Mouse (Mus musculus): ENCODE data around the gene Rps6kl1. TPM values are rescaled to one million over a fixed set of nuclear protein-coding genes. Genes with fewer than 3 reads are reported as not detected.

The Rps6kl1 gene
- polyA plus RNA-seq, 1 experiment from 2014 or later, result 0.60 TPM

- ChIA-PET POLR2A (no interaction called here), CTCF (interaction anchor here (1.1 to 2.1 kb wide), 3 partner anchors 14 to 211 kb away, joined by 3 to 7 read pairs (median 6); no protein-coding TSS in a partner anchor)
- no peaks in the 10 kb centered on the region for H3K27me3 ChIP-seq
- DNase-seq (ENCODE audit: low read depth, low spot score), result no peak
- in situ Hi-C loops (cut with MboI; ENCODE audit: low pct_unique_long_range_greater_than_20kb), result no loop called here
- TF ChIP-seq CTCF (IDR thresholded peaks at IDR 0.05), result no peak
- ATAC-seq, result no peak
These were observed 55.9 kb downstream of the Rps6kl1 start for GRCm38 (mm10) chr12:85095146-85095545.

- ChIA-PET POLR2A (no interaction called here), CTCF (interaction anchor here (1.1 to 2.1 kb wide), 3 partner anchors 14 to 211 kb away, joined by 3 to 7 read pairs (median 6); no protein-coding TSS in a partner anchor)
- in situ Hi-C loops (cut with MboI; ENCODE audit: low pct_unique_long_range_greater_than_20kb), result no loop called here
- TF ChIP-seq CTCF (IDR thresholded peaks at IDR 0.05), result no peak
- no peak for ATAC-seq
- no peaks in the 10 kb centered on the region for H3K27me3 ChIP-seq
- DNase-seq (ENCODE audit: low read depth, low spot score), result no peak
These were observed 56.4 kb downstream of the Rps6kl1 start for GRCm38 (mm10) chr12:85094706-85095105.

DNA sequence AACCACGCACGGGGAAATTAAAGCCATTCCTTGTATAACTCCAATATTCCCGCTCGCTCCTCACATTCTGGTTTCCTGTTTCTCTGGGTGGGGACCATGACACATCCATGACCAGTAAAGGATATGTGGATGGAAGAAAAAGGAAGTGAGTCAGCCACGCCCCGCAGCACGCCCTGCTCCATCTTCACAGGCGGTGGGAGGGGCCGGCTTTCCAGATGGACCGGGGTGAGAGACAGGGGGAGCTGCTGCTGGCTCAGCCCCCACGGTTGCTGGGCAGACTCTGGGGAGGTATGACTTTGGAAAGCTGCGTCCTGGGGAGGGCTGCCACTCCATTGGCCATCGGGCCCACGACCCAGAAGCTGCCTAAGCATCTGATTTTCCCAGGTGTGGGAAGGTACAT is 57.1 kb downstream of the Rps6kl1 start:
- POLR2A ChIA-PET, result no interaction called here
- DNase-seq (ENCODE audit: low read depth, low spot score) (no peak), ATAC-seq (no peak)
- TF ChIP-seq CTCF (IDR thresholded peaks at IDR 0.05), result no peak
- in situ Hi-C loops (cut with MboI; ENCODE audit: low pct_unique_long_range_greater_than_20kb), result no loop called here
- H3K27me3 ChIP-seq, result no peaks in the 10 kb centered on the region
- CTCF ChIA-PET, result interaction anchor here (2.1 kb wide), 1 partner anchor 212 kb away, joined by 6 read pairs; no protein-coding TSS in a partner anchor

- CTCF ChIA-PET, result interaction anchor here (0.6 to 1.9 kb wide), 15 partner anchors 8 to 596 kb away, joined by 3 to 10 read pairs (median 4); partner anchors contain the start of genes Acyp1, Dlst, Prox2 and Zc2hc1c
- peak; percentile 85 for TF ChIP-seq CTCF (IDR thresholded peaks at IDR 0.05)
- in situ Hi-C loops (cut with MboI; ENCODE audit: low pct_unique_long_range_greater_than_20kb), result no loop called here
- DNase-seq (ENCODE audit: low read depth, low spot score) (no peak), ATAC-seq (no peak)
- no peaks in the 10 kb centered on the region for H3K27me3 ChIP-seq
- POLR2A ChIA-PET, result interaction anchor here (0.5 to 0.7 kb wide), 2 partner anchors 15 to 206 kb away, joined by 3 to 5 read pairs; no protein-coding TSS in a partner anchor
These were observed 58.9 kb downstream of the Rps6kl1 start for GRCm38 (mm10) chr12:85092214-85092613.

DNA sequence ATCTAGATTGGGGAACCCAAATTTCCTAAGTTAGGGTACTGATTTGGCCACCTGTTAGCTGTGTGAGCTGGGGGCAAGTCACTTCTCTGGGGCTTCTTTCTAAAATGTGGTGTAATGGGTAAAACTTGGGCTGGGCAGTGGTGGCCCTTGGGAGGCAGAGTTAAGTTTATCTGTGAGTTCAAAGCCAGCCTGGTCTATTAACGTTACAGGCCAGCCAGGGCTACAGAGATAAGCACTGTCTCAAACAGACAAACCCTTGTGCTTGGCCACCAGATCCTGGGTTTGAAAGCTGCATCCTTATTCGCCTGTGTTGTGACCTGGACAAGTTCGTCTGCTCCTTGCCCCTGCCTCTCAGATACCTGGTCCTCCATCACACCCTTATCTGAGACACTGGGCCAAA is 59.9 kb downstream of the Rps6kl1 start:
- ChIA-PET CTCF (interaction anchor here (1.5 to 1.7 kb wide), 2 partner anchors 11 to 197 kb away, joined by 3 to 10 read pairs; partner anchors contain the start of genes Acyp1 and Zc2hc1c), POLR2A (interaction anchor here (0.6 kb wide), 2 partner anchors 19 to 247 kb away, joined by 3 to 7 read pairs; no protein-coding TSS in a partner anchor)
- no peak for ATAC-seq
- in situ Hi-C loops (cut with MboI; ENCODE audit: low pct_unique_long_range_greater_than_20kb), result no loop called here
- DNase-seq (ENCODE audit: low read depth, low spot score), result no peak
- no peaks in the 10 kb centered on the region for H3K27me3 ChIP-seq
- no peak for TF ChIP-seq CTCF (IDR thresholded peaks at IDR 0.05)

GRCm38 (mm10) chr12:85087845-85088244 is 63.2 kb downstream of the Rps6kl1 start:
- ATAC-seq (no peak), DNase-seq (ENCODE audit: low read depth, low spot score) (no peak)
- no peaks in the 10 kb centered on the region for H3K27me3 ChIP-seq
- in situ Hi-C loops (cut with MboI; ENCODE audit: low pct_unique_long_range_greater_than_20kb), result no loop called here
- TF ChIP-seq CTCF (IDR thresholded peaks at IDR 0.05), result no peak
- CTCF ChIA-PET, result no interaction called here
- POLR2A ChIA-PET, result no interaction called here

Other genes with a start within 250 kb of the Rps6kl1 start
- gene Fcf1, start 180.4 kb downstream of the Rps6kl1 start, polyA plus RNA-seq (2021), result 82.0 TPM
- gene Arel1, start 180.4 kb downstream of the Rps6kl1 start, polyA plus RNA-seq (2021), result 27.6 TPM
- gene Ylpm1, start 154.9 kb downstream of the Rps6kl1 start, polyA plus RNA-seq (2021), result 41.0 TPM
- 2.7 TPM for gene Prox2, start 40.5 kb downstream of the Rps6kl1 start, polyA plus RNA-seq (2021)
- gene Dlst, start 40.4 kb downstream of the Rps6kl1 start, polyA plus RNA-seq (2021), result 194 TPM
- 0.41 TPM for gene Pgf, start 26.5 kb upstream of the Rps6kl1 start, polyA plus RNA-seq (2021)
- 68.8 TPM for gene Eif2b2, start 68.2 kb upstream of the Rps6kl1 start, polyA plus RNA-seq (2021)
- 9.3 TPM for gene Mlh3, start 119.3 kb upstream of the Rps6kl1 start, polyA plus RNA-seq (2021)
- 19.9 TPM for gene Acyp1, start 137.2 kb upstream of the Rps6kl1 start, polyA plus RNA-seq (2021)
- gene Zc2hc1c, start 137.3 kb upstream of the Rps6kl1 start, polyA plus RNA-seq (2021), result 3.9 TPM
- gene Nek9, start 188.1 kb upstream of the Rps6kl1 start, polyA plus RNA-seq (2021), result 82.4 TPM
- gene Tmed10, start 223.6 kb upstream of the Rps6kl1 start, polyA plus RNA-seq (2021), result 238 TPM

All from Patski (cell line).